Mouse (Mus musculus) kidney, postnatal 4 days (tissue): ENCODE data around the gene Vmn1r37.
"Not testable (repeated sequence)": the region's sequence is repeated elsewhere in the genome, so short reads cannot be mapped to it uniquely, and the experiment has no call there.

Experiments used
- DNase-seq, 2 experiments: peaks; one replicate each; pipeline ENCODE4 v3.0.0; 2021; ENCODE audit warnings: mixed read lengths in 2 of 2

Vmn1r37 gene

DNA sequence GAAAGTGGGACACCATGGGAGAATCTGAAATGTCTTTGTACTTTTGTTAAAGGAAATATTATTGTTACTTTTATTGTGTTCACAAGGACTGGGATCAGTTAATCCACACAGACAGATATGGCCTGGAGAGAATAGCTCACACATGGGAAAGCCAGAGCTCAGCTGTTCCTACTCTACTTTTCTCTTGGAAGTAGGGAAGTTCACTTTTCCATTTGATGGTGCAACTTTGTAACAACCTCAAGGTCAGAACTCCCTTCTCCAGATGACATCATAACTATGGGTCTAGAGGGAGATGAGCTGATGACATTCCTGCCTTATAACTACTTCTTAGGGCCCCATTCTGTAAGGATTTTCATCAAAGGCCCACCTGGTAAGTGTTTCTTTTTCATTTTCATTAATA is at the start of gene Vmn1r37:
Vmn1r37 (plus strand) TSS at position 301 of the 400 bp plus-strand sequence.
- not testable (repeated sequence) for DNase-seq

DNA sequence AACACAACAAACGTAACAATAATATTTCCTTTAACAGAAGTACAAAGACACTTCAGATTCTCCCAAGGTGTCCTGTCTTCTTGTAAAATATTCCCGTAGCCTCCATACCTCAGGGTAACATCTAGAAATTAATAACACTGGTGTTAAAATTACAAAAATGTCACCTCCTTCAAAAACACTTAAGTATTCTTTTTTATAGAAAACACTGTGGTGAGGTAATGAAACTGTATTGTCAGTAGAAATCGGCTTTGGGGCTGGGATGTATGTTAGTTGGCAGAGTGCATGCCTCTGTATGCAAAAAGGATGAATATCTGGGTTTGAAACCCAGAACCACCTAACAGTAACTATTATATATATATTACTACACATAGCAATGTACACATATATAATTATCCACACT is 43.4 kb upstream of the Vmn1r37 start, which contains the start of gene Vmn1r35:
Vmn1r35 (minus strand) TSS at position 101 of the 400 bp plus-strand sequence.
- no peak for DNase-seq

DNA sequence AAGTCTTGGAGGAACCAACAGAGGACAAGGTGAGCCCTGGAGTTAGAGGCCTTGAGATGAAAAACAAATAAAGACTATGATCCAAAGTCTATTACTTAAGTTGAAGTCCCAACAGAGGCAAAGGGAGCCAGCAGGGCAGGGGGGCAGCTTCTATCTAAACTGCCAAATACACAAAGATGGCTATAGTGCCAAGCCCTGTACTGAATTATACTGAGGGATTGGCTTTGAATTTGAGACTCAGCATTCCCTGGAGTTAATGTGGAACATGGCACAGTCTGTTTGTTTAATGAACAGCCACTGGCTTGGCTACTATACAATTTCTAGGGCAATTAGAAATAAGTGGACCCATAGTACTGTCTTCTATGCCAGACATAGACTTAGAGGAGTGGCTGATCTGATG is 20.3 kb upstream of the Vmn1r37 start:
- DNase-seq, result no peak

DNA sequence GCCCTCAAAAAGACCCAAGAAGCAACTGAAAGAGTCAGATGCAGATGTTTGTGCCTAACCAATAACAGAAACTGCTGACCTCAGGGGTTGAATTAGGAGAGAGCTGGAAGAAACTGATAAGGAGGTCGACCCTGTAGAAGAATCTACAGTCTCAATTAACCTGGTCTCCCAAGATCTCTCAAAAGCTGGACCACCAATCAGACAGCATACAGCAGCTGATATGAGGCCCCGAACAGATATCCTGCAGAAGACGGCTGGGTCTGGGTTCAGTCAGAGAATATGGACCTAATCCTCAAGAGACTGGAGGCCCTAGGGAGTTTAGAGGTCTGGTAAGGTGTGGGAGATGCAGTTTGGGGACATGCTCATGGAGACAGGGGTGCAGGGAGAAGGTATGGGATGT is 15.3 kb upstream of the Vmn1r37 start:
- no peak for DNase-seq

DNA sequence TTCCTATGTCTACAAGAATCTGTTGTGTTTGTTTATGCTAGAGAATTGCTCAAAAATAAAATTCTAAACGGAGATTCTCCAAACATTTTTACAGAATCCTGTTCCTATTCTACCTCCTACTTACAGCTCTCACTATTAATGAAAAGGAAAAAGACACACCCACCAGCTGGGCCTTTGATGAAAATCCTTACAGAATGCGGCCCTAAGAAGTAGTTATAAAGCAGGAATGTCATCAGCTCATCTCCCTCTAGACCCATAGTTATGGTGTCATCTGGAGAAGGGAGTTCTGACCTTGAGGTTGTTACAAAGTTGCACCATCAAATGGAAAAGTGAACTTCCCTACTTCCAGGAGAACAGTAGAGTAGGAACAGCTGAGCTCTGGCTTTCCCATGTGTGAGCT is 10.1 kb upstream of the Vmn1r37 start, which contains the start of gene Vmn1r36:
Vmn1r36 (minus strand) TSS at position 101 of the 400 bp plus-strand sequence.
- not testable (repeated sequence) for DNase-seq

DNA sequence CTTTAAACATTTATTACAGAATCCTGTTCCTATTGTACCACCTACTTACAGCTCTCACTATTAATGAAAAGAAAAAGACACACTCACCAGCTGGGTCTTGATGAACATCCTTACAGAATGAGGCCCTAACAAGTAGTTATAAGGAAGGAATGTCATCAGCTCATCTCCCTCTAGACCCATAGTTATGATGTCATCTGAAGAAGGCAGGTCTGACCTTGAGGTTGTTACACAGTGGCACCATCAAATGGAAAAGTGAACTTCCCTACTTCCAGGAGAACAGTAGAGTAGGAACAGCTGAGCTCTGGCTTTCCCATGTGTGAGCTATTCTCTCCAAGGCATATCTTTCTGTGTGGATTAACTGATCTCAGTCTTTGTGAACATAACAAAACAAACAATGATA is 53.3 kb downstream of the Vmn1r37 start, which contains the start of gene Vmn1r38:
Vmn1r38 (minus strand) TSS at position 101 of the 400 bp plus-strand sequence.
- not testable (repeated sequence) for DNase-seq
